Mouse (Mus musculus): ENCODE measurements around the gene Ulk4.

DNA sequence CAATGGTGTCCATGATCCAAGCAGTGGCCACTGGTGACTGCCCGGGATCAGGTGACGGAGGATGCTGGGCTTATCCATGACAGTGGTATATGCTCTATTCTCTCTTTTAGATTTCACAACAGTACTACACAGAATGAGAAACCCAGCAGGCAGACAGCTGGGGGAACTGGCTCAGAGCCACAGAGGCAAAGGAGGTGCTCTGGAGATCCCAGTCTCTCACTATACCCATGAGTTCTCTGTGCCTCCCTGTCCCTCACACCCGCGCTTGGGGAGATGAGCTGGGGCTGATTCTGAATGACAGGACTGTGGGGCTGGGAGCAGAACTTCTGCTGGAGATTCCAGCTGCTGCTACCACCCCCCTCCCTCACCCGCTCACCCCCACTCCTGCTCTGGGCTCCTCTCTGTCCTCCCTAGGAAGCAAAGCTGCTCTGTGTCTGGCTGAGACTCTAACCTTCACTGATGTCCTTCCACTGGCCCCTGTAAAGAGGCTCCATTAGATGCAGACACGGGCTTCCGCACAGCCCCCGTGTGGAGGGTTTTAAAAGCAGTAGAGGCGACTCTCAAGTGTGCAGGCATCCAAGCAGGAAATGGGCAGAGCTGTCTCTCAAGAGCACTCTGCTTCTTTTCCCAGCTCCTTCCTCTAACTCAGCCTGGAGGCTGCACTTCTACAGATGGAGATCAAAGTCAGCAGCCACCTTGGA, 197.5 kb downstream of the Ulk4 start:
- TF ChIP-seq GATA1 (IDR thresholded peaks at IDR 0.05; ENCODE audit: borderline replicate concordance, low read length), result no peak
- no peak for TF ChIP-seq FLI1 (IDR thresholded peaks at IDR 0.05; ENCODE audit: low read length)

Measured in megakaryocyte, embryonic 14.5 days (primary cell).